Mouse (Mus musculus) urinary bladder, postnatal 10 days (tissue): ENCODE measurements around the gene Psme2b.
"Not testable (repeated sequence)": the region's sequence is repeated elsewhere in the genome, so short reads cannot be mapped to it uniquely, and the experiment has no call there.

Experiments
- DNase-seq: peaks from one replicate; pipeline ENCODE4 v3.0.0; 2022; ENCODE audit warnings: low spot score

Psme2b gene

DNA sequence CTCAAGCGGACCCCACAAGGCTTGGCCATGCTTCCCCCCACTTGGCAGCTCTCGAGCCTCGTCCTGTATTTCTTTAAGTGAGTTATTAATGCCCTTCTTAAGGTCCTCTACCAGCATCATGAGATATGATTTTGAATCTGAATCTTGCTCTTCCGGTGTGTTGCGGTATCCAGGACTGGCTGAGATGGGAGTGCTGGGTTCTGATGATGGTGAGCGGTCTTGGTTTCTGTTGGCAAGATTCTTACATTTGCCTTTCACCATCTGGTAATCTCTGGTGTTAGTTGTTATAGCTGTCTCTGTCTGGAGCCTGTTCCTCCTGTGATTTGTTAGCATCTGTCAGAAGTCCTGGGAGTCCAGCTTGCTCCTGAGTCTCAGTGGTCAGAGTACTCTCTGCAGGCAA lies at the start of gene Psme2b:
Gene Psme2b (minus strand): TSS at position 101 of the 400 bp plus-strand sequence.
- DNase-seq = not testable (repeated sequence)

DNA sequence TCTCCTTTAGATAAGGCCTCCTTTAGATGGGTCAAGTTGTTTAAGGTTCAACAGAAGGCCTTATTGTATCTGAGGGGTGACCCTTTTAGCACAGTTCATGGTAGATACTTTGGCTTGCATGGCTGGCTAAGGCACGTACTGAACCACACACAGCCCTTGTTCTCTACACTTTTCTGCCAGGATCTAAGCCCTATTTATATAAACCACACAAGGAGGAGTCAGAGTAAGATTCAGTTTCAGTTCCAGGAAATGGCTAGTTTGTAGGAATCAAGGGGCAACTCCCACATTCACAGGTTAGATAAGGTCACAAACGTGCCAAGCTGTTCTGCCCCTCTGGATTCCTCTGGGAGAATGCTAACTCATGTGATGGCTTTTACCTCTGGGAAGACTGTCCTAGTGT lies 48.0 kb upstream of the Psme2b start, which contains the start of gene Tgtp1:
Gene Tgtp1 (minus strand): TSS at position 155 of the 400 bp plus-strand sequence.
- DNase-seq = not testable (repeated sequence)

DNA sequence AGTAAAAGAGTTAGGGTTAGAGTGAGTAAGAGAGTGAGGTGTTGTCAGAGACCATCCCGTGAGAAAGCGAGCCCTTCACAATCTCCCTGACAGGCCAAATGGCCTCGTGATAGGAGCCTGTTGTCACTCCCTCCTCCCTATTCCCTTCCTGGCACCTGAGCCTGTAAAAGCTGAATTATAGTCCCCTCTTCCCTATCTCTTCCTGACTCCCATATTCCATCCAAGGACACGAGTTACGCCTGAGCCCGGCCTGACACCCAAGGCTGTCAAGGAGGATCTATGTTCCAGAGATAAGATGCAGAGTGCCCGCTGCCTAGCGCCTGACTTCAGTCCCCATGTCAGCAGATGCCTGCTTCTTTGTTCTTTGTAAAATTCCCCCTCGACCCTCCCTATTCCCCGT lies 47.3 kb upstream of the Psme2b start:
- DNase-seq = not testable (repeated sequence)

DNA sequence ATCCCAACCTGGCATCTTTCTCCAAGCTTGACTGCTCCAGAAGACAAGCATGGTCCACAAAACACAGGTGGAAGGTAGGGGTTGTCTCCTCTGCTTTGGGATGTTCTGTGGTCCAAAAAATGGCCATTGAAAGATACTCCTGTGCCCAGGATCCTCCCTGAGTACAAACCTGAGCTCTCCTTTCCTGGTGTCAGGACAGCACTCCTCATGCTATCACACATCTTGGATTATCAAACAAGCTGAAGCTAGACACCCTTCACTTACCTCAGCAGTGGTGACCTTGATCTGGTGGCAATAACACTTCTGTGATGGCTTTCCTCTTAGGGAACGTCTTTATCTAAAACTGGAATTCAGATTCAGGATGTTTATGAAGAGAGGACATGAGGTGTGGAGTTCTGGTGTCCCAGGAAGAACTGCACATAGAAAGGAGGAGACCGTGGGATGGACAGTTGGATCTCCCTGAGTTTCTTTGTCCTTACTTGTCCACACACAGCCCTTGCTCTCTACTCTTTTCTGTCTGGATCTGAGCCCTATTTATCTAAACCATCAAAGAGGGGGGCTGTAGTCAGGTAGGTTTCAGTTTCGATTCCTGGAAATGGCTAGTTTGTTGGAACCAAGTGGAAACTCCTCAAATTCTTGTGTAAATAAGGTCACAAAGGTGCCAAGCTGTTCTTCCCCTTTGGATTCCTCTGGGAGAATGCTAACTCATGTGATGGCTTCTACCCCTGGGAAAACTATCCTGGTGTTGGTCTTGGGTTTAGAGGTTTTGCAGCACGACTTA lies 45.9 kb upstream of the Psme2b start, which contains the start of gene Gm12185:
Gene Gm12185 (minus strand): TSS at position 487 of the 781 bp plus-strand sequence.
- not testable (repeated sequence) for DNase-seq

DNA sequence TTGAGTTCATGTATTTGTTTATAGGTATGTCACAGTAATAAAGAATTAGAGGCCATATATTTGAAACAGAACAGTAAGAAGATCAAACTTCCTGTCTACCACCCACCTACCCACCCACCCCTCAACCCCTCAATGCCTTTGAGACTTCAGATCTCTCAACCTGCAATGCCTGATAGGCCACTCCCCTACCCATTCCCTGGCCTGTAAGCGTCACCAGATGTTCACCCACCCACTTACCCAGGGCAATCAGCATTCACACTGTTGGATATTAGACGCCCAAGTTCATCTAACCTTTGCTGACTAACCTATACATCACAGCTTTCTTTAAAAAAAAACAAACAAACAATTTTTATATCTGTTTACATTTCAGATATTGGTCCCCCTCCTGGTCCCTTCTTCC lies 44.0 kb upstream of the Psme2b start:
- DNase-seq = not testable (repeated sequence)

DNA sequence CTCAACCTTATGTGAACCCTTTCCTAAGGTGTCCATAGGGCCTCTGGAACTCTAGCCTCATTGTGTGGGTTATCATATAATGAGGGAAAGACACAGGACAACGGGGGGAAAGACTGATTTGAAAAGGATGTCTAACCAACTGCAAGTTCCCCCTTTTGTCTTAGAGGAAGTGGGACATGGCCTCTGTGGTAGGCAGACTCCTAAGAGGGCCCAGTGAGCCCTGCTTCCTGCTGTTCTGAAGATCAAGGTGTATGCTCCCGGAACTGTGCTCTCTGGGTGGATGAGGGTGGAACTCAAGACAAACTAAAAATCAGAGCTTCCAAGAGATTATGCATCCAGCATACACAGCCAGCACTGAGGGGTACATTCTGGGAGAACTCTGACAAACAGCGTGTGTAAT lies 42.2 kb upstream of the Psme2b start:
- DNase-seq = not testable (repeated sequence)

DNA sequence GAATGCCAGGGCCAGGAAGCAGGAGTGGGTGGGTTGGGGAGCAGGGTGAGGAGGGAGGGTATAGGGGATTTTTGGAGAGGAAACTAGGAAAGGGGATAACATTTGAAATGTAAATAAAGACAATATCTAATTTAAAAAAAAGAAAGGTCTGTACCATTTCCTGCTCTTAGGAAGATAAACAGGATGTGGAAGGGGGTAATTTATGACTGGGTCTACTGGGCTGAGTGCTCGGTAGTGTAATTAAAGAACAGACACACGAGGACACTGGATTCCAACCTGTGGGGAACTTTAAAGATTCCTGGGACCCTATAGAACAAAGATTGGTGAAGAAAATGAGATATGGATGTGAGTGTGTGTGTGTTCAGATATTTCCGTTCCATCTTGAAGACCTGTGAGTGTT lies 36.9 kb upstream of the Psme2b start:
- not testable (repeated sequence) for DNase-seq

DNA sequence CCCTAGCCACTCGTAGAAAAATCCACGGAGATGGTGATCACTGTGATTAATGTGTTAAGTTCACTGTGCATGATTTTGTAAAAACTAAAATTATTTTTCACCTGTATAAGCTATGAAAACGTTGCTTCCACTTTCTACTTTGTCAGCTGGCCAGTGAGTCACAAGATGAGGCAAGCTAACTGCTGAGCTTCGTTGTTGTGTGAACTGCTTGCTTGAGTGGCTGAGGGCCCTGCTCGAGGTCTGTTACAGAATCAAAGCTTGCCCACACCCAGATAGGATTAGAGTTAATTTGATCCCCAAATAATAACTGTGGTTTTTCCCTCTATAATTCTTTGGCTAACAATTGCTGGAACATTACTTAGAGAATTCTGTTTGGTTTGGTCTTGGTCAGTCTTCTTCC lies 34.1 kb upstream of the Psme2b start:
- not testable (repeated sequence) for DNase-seq

DNA sequence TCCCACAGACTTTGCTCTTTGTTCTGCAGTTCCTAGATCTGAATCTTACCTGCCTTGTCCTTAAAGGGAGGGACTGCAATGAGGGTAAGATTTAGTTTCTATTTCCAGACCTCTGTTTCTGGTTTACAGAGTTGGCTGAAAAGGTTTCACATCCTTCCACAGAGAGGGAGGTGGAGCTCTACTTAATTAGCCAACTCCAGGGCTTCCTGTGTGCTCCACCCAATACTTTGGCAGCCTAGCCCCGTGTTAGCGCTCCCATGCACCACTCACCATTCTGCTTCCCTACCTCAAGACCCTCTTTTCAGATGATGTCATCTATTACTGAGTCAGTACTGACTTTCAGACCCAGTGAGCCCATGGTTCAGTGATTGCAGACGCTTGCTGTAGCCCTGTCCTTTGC lies 33.3 kb upstream of the Psme2b start, which contains the start of gene 9930111J21Rik1:
Gene 9930111J21Rik1 (minus strand): TSS at position 148 of the 400 bp plus-strand sequence.
- not testable (repeated sequence) for DNase-seq

DNA sequence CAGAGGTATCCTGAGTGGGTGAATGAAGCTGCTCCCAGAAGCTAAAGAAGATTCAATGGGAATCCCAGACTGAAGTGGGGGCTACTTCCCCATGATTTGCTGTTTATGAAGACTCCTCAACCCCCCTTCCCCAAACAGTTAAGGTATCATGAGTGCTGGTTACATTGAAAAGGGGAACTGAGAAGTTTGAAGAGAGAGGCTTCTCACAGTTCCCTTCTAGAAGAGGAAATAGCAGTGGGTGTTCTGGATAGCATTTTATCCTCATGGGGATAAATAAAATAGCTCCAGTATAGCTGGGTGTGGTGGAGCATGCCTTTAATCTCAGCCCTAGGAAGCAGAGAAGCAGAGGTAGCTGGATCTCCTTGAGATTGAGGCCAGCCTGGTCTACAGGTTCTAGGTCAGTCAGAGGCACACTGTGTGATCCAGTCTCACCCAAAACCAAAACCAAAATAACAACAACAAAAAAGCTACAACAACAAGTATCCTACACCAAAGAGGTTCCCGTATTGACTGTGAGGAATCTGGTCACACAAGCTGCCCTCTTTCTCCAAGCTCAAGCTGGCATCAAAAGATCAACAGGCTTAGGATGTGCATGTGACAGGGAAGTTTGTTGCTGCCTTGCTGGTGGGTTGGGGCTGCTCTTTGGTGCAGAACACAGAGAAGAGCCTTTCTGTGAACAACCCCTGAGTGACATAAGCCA lies 32.4 kb upstream of the Psme2b start, which contains the start of gene Olfr56:
Gene Olfr56 (plus strand): TSS at position 650 of the 700 bp plus-strand sequence.
- DNase-seq = not testable (repeated sequence)

DNA sequence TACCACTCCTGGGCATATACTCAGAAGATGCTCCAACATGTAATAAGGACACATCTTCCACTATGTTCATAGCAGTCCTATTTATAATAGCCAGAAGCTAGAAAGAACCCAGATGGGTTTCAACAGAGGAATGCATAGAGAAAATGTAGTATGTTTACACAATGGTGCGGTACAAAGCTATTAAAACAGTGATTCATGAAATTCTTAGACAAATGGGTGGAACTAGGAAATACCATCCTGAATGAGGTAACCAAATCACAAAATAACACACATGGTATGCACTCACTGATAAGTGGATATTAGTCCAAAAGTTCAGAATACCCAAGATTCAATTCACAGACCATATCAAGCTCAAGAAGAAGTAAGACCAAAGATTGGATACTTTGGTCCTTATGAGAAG lies 28.7 kb upstream of the Psme2b start:
- not testable (repeated sequence) for DNase-seq

DNA sequence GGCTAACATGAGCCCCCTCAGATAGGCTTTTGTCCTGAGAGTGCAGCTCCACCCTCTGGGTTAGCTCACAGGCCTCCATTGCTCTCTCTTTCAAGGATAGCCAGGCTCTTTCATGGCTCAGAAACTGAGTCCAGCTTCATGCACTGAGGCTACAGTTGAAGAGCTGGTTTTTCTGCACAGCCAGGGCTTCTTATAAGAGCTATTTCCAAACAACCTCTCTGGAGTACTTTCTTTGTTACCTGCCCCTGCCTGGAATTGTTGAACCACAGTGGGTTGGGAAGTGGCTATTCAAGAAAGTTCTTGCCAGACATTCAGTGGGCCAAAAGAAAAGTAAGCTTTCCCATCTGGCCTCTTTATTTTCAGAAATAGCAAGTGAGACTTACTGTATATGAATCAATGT lies 6.7 kb downstream of the Psme2b start:
- DNase-seq = not testable (repeated sequence)

DNA sequence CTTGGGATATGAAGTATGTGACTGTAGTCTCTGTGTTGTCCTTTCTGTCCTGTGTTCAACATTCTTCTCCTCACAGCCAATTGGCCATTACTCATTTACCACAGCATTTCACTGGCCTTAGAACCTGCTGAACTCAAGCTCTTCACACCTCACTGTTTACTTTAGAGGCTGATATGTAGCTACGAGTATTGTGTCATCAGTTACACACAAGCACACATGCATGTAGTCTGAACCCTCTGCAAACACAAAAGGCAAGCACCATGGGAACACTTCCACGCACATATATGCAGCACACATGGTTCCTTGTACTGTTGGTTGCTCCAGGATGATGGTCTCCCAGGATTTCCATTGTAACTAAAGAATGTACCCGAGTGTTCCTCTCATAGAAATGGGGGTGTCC lies 10.7 kb downstream of the Psme2b start:
- not testable (repeated sequence) for DNase-seq

DNA sequence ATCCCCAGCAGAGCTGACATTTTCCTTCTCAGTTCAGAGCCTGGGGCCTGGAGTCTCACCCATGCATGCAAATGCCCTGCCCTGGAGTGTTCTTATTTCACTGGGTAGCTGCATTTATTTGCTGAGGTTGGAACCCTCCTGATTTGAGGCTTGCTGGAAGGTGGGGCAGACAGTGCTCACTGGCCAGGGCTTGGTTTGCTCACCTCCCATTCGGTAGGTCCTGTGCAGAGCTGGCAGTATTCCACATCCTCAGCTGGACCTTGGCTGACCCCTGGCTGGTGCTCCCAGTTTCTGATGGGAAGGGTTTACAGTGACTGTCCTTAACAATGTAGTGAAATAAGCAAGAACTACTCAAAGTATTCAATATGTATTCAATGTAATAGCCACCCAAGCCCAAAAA lies 12.1 kb downstream of the Psme2b start:
- DNase-seq = not testable (repeated sequence)

DNA sequence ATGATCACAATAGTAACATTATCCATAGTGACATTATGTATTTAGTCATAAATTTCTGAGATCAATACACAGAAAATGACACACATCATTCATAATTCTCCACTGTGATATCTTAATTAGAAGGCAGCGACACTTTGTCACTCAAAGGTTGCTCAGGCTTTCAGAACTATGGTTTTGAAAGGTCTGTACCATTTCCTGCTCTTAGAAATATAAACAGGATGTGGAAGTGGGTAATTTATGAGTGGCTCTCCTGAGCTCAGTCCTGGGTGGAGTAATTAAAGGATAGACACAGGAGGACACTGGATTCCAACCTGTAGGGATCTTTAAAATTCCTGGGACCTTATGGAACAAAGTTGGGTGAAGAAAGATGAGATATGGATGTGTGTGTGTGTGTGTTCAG lies 12.6 kb downstream of the Psme2b start:
- not testable (repeated sequence) for DNase-seq

DNA sequence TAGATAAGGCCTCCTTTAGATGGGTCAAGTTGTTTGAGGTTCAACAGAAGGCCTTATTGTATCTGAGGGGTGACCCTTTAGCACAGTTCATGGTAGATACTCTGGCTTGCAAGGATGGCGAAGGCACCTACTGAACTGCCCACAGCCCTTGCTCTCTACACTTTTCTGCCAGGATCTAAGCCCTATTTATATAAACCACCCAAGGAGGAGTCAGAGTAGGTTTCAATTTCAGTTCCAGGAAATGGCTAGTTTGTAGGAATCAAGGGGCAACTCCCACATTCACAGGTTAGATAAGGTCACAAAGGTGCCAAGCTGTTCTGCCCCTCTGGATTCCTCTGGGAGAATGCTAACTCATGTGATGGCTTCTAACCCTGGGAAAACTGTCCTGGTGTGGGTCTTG lies 17.9 kb downstream of the Psme2b start:
- not testable (repeated sequence) for DNase-seq

DNA sequence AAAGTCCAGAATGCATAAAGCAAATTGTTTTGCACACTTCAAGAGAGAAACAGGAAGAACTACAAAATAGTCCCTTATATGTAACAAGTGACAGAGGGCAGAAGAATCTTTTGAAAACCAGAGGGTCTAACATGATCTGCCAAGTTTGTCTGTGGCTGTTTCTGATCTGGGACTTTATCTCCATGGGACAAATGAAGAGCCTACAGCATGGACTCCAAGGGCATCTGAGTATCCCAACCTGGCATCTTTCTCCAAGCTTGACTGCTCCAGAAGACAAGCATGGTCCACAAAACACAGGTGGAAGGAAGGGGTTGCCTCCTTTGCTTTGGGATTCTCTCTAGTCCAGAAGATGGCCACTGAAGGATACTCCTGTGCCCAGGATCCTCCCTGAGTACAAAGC lies 19.6 kb downstream of the Psme2b start:
- DNase-seq = not testable (repeated sequence)

DNA sequence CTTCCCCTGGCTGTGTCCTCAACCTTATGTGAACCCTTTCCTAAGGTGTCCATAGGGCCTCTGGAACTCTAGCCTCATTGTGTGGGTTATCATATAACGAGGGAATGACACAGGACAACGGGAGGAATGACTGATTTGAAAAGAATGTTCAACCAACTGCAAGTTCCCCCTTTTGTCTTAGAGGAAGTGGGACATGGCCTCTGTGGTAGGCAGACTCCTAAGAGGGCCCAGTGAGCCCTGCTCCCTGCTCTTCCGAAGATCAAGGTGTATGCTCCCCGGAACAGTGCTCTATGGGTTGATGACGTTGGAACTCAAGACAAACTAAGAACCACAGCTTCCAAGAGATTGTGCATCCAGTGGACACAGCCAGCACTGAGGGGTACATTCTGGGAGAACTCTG lies 22.2 kb downstream of the Psme2b start:
- DNase-seq = not testable (repeated sequence)

DNA sequence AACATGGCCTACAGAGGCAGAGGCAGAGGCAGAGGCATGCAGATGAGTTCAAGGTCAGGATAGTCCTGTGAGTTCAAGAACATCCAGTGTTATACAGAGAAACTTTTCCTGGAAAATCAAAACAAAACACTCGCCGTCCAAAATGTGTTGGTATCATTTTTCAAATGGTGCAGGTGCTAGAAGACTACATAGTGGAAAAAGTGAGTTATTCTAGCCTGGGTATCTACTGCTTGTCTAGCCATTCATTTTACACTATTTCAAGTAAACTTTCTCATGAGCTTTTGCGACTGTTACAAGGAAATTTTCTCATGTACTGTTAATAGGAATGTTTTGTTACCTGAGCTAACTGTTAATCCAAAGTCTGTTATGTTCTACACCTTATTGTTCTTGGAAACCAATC lies 27.6 kb downstream of the Psme2b start:
- DNase-seq = no peak

DNA sequence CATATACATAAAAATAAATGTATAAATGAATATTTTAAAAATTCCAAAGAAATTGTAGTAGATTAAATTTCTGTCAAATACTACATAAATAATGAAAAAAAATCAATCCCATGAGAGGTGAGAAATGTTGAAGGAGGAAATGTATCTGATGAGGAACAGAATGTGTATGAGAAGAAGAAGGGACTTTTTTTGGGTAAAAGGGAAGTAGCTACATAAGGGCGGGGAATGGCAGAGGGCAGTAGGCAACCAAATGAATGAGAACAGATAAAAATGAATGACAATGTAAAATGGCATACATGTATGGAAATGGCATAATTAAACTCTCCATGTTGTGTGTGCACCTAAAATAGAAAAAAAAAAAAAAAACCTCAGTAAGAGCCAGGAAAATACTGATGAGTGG lies 32.4 kb downstream of the Psme2b start:
- DNase-seq = no peak

DNA sequence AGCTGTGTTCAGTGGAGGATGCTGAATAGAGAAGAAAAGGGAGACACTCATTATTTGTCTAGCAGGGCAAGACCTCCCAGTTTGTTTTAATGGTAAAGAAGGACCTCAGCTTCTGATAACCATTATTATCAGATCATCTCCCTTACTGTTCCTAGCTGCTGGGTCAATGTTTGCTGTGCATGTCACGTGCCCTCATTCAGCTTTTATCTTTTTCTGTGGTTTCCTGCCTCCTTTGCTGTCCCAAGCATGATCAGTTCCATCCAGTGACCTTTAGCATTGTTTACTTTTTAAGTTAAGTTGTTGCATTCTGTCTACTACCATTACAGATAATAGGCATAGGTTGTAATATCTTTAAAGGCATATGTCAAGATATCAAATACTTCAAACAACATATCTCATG lies 37.5 kb downstream of the Psme2b start:
- no peak for DNase-seq

DNA sequence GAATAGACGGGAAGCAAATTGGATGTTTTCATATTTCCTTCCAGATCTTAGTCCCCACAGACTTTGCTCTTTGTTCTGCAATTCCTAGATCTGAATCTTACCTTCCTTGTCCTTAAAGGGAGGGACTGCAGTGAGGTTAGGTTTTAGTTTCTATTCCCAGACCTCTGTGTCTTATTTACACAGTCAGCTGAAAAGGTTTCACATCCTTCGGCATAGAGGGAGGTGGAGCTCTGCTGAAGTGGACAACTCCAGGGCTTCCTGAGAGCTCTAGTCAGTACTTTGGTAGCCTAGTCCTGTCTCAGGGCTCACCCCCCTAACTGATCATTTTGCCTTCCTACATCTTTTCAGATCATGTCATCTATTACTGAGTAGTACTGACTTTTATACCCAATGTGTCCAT lies 44.0 kb downstream of the Psme2b start, which contains the start of gene Gm5431:
Gene Gm5431 (minus strand): TSS at position 194 of the 400 bp plus-strand sequence.
- DNase-seq = no peak

DNA sequence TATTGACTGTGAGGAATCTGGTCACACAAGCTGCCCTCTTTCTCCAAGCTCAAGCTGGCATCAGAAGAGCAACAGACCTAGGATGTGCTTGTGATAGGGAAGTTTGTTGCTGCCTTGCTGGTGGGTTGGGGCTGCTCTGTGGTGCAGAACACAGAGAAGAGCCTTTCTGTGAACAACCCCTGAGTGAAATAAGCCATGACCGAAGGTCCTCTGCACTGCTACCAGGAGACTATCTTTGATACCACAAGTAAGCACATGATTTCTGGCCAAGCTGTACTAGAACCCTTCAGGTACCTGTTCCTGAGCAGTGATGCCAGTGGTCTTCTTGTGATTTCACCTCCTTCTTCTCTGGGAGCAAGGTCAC lies 44.4 kb downstream of the Psme2b start:
- not testable (repeated sequence) for DNase-seq
